Mouse (Mus musculus) kidney, adult 2 months (tissue): ENCODE measurements at regions not wholly inside any gene's neighbourhood (a gene's known extent, or its start where the extent isn't known, plus 50 kb on each side); places are given as distances from the start of the nearest gene placed in this dataset.

ENCODE experiments used
- CTCF ChIP-seq: fragments of 200-500 bp; conservative IDR thresholded peaks from 2 replicates; pipeline ENCODE4 v1.5.1; 2011; ENCODE audit warnings: low read depth, mild to moderate bottlenecking, control low read depth, low read length, moderate library complexity, mixed read lengths; ENCODE audit not compliant: insufficient read depth, insufficient read length
- POLR2A ChIP-seq: fragments of 200-500 bp; IDR thresholded peaks from one replicate; pipeline ENCODE4 v1.6.1; 2011; ENCODE audit warnings: low read depth, low read length, control low read depth

GRCm38 (mm10) chr6:6466231-6466630, 112.2 kb downstream of the Sem1 start:
- TF ChIP-seq CTCF = no peak
- TF ChIP-seq POLR2A = no peak
